Mouse (Mus musculus): ENCODE results near the gene Vmn1r131. TPM values are rescaled to one million over a fixed set of nuclear protein-coding genes. Genes with fewer than 3 reads are reported as not detected.
"Not testable (repeated sequence)": the region's sequence is repeated elsewhere in the genome, so short reads cannot be mapped to it uniquely, and the experiment has no call there.

Gene Vmn1r131
- polyA plus RNA-seq (2012; rRNA removed) = not detected in 2 replicates

DNA sequence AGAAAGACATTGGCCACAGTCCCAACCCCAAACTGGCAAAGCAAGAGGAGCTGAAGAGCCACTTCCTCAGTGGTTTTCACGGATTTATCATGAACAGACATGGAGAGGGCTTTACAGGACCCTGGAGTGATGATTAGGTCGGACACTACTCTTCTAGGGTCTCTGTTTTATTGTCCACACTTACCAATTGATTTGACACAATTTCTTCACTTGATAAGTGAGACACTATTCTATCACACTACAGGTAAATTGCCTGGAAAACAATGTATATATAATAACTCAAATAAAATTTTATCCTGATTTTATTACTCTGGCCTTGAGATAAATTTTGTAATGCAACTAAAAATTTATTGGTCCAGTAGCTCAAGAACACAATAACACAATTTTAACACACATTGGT, at the start of gene Vmn1r131:
Gene Vmn1r131 (minus strand): TSS at position 101 of the 400 bp plus-strand sequence.
- H3K27ac ChIP-seq (ENCODE audit: insufficient read depth, low read depth, low read length); H3K4me1 ChIP-seq (ENCODE audit: control insufficient read depth, insufficient read depth, low read length); H3K4me3 ChIP-seq (ENCODE audit: insufficient read depth, low read depth, low read length); H3K36me3 ChIP-seq (ENCODE audit: control insufficient read depth, insufficient read depth, low read length); H3K27me3 ChIP-seq (replicated peaks; ENCODE audit: control insufficient read depth, insufficient read depth, low read length); DNase-seq: not testable (repeated sequence)
- WGBS = no CpG with 5 or more reads among the region's 2 CpGs

DNA sequence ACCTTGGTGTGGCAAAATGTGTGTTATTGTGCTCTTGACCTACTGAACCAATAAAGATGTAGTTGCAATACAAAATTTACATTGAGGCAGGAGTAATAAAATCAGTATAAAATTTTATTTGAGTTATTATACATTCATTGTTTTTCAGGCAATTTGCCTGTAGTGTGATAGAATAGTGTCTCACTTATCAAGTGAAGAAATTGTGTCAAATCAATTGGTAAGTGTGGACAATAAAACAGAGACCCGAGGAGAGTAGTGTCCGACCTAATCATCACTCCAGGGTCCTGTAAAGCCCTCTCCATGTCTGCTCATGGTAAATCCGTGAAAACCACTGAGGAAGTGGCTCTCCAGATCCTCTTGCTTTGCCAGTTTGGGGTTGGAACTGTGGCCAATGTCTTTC, 34.4 kb downstream of the Vmn1r131 start, which contains the start of gene Vmn1r130:
Gene Vmn1r130 (plus strand): TSS at position 301 of the 400 bp plus-strand sequence.
- H3K4me3 ChIP-seq (ENCODE audit: insufficient read depth, low read depth, low read length); DNase-seq; H3K36me3 ChIP-seq (ENCODE audit: control insufficient read depth, insufficient read depth, low read length); H3K27me3 ChIP-seq (replicated peaks; ENCODE audit: control insufficient read depth, insufficient read depth, low read length); H3K27ac ChIP-seq (ENCODE audit: insufficient read depth, low read depth, low read length); H3K4me1 ChIP-seq (ENCODE audit: control insufficient read depth, insufficient read depth, low read length): not testable (repeated sequence)
- WGBS = no CpG with 5 or more reads among the region's 3 CpGs

Other genes starting within 250 kb of the Vmn1r131 start
- gene Vmn1r126, start 244.6 kb downstream of the Vmn1r131 start, polyA plus RNA-seq (2012; rRNA removed) = not detected in 2 replicates
- gene Vmn1r127, start 226.2 kb downstream of the Vmn1r131 start, polyA plus RNA-seq (2012; rRNA removed) = not detected in 2 replicates
- not detected in 2 replicates for gene Vmn1r128, start 196.7 kb downstream of the Vmn1r131 start, polyA plus RNA-seq (2012; rRNA removed)
- not detected in 2 replicates for gene Vmn1r129, start 184.8 kb downstream of the Vmn1r131 start, polyA plus RNA-seq (2012; rRNA removed)
- gene Gm6882, start 113.3 kb downstream of the Vmn1r131 start, polyA plus RNA-seq (2012; rRNA removed) = not detected in 2 replicates
- not detected in 2 replicates for gene Vmn1r130, start 34.3 kb downstream of the Vmn1r131 start, polyA plus RNA-seq (2012; rRNA removed)
- gene Vmn1r132, start 68.0 kb upstream of the Vmn1r131 start, polyA plus RNA-seq (2012; rRNA removed) = not detected in 2 replicates
- not detected in 2 replicates for gene Gm4175, start 215.4 kb upstream of the Vmn1r131 start, polyA plus RNA-seq (2012; rRNA removed)